Mouse (Mus musculus): ENCODE measurements around the gene Olfr125.

Gene Olfr125

GRCm38 (mm10) chr17:37832649-37833048, at the start of gene Olfr125:
TSS of gene Olfr125 (plus strand) at chr17:37832949.
- no peak for DNase-seq

DNA sequence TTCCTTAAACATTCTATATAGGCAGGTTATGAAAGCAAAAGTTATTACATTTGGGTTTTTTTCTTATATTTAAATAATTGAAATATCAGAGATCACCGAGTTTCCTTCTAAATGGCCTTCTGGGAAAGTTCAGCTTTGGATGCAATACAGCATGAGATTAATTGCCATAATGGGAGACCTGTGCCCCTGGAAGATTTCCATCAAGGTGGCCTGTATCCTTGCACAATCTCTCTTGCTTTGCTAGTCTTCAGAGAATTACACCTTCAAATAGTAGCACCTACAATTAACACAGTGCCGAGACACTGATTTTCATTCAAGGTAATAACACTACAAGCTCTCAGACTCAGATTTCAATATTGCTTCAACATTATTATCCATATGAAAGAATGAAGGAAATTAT, 39.5 kb upstream of the Olfr125 start, which contains the start of gene Olfr123:
TSS of gene Olfr123 (plus strand) at position 301 of the 400 bp plus-strand sequence.
- no peak for DNase-seq

DNA sequence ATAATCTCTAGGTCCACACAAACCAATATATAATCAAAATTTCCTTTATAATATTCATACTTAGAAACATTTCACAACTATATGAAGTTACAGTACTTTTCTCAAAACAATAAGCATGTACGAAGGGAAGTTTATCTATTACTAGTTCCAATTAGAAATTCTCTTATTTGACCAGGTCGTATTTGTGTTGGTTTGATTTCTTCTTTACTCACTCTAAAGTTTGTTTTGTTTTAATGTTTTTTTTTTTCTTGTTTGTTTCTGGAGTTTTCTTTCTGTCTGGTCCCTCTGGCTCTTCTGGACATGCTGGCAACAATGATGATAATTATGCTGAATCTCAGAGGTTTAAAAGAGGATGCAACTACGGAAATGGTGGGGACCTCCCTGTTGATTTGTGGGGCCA, 33.2 kb upstream of the Olfr125 start, which contains the start of gene Olfr124:
TSS of gene Olfr124 (plus strand) at position 301 of the 400 bp plus-strand sequence.
- DNase-seq, result no peak

- DNase-seq, result no peak
Measured at GRCm38 (mm10) chr17:37847183-37847582, 14.4 kb downstream of the Olfr125 start, which contains the start of gene Olfr126. TSS of gene Olfr126 (plus strand) at chr17:37847483.

GRCm38 (mm10) chr17:37863901-37864300, 31.2 kb downstream of the Olfr125 start:
- no peak for DNase-seq

DNA sequence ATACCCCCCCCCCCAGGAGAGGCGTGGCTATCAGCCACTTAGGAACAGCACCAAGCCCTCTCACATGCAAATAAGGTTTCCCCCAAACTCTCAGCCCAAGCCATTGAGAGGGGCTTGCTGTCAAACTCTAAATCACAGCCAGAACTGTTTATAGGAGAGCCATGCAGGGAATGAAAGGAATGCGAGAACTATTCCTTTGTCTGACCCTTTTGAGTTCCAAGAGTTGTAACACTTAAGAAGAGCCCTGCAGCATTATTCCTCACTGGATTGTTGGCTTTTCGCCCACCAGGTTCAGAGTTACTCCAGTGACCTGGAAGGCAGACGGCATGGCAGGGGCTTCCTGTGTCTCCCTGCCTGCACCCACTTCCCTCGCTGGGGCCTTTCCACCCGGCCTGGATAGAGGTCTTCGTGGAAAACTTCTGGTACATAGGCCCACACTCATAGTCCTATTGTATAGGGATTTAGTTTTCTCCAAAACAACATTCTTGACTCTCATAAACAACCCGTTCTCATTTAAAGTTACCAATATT, 37.0 kb downstream of the Olfr125 start:
- no peak for DNase-seq

GRCm38 (mm10) chr17:37873830-37874229, 41.1 kb downstream of the Olfr125 start:
- DNase-seq, result no peak

Data from cerebellum, postnatal 36 days (tissue).